Mouse (Mus musculus) liver, postnatal 0 days (tissue): Measurements from ENCODE around the gene Plekhh3.

Experiments used
- CTCF ChIP-seq: sonication (generic); IDR thresholded peaks from 2 replicates; pipeline ENCODE4 v1.5.1; 2016; ENCODE audit warnings: antibody characterized with exemption, low read depth
- EP300 ChIP-seq: IDR thresholded peaks from 2 replicates; pipeline ENCODE4 v1.6.1; 2016; ENCODE audit warnings: antibody characterized with exemption, low read depth, mild to moderate bottlenecking

- no peak for TF ChIP-seq CTCF
- TF ChIP-seq EP300 = no peak
These were observed 42.1 kb downstream of the Plekhh3 start for GRCm38 (mm10) chr11:101128996-101129577.
